Mouse (Mus musculus) thymus, adult 2 months (tissue): ENCODE measurements around the gene Nhsl1.

Experiments
- CTCF ChIP-seq: fragments of 200-500 bp; IDR thresholded peaks from 2 replicates; pipeline ENCODE4 v1.5.1; 2012; ENCODE audit warnings: mild to moderate bottlenecking, control low read depth, low read length, moderate library complexity, borderline replicate concordance; ENCODE audit not compliant: control insufficient read depth, poor library complexity, insufficient read depth; ENCODE audit errors: extremely low read depth
- POLR2A ChIP-seq: fragments of 200-500 bp; IDR thresholded peaks from 2 replicates; pipeline ENCODE4 v1.6.1; 2012; ENCODE audit warnings: mild to moderate bottlenecking, low read length, control low read depth, moderate library complexity; ENCODE audit not compliant: control insufficient read depth, poor library complexity, insufficient read depth; ENCODE audit errors: extremely low read depth

DNA sequence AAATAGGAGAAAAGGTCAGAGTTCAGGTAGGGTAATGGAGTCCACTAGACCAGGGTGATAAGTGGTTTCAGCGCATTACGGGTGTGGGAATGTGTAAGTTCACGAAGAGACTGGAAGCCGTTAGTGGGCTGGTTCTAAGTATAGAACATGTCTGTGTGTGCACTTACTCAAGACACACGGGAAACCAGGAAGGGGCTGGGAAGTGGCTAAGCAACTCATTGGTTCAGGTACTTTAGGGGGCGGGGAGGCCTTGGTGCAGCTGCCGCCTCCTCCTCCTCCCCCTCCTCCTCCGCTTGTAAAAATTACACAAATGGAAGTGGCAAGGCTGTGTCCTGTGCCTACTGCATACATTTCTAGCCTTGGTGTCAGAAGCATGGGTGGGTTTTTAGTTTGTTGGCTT is 213.5 kb downstream of the Nhsl1 start:
- no peak for TF ChIP-seq CTCF
- no peak for TF ChIP-seq POLR2A
